Mouse (Mus musculus): Measurements from ENCODE around the gene Zscan26.

DNA sequence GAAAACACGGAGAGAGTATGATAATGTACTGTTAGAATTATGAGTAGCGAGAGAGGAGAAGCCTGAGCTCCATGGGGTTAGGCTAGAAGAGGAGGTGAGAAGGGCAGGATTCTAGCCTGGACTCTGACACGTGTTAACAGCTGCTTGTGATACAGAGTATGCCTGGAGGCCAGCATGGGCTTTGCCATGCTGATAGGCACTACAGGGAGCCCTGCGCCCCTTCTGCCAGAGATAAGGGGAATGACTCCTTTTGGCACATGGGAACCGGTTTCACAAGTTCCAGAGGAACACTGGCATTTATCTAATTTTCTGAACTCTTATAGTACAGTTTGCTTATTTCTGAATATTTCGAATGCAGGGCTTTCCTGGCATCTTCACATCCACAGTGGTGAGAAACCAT lies 34.7 kb downstream of the Zscan26 start:
- TF ChIP-seq CTCF (IDR thresholded peaks at IDR 0.05; ENCODE audit: low read depth), result no peak
- no peak for TF ChIP-seq EP300 (optimal IDR thresholded peaks at IDR 0.05)
